Mouse (Mus musculus): ENCODE data around the gene Ddrgk1.
"Not testable (repeated sequence)": the region's sequence is repeated elsewhere in the genome, so short reads cannot be mapped to it uniquely, and the experiment has no call there.

The Ddrgk1 gene

GRCm38 (mm10) chr2:130653760-130654159 is 10.7 kb downstream of the Ddrgk1 start:
- DNase-seq (ENCODE audit: low read depth in 2 of 2, low spot score in 2 of 2): no peak

GRCm38 (mm10) chr2:130653303-130653702 is 11.2 kb downstream of the Ddrgk1 start:
- DNase-seq (ENCODE audit: low read depth in 2 of 2, low spot score in 2 of 2): no peak

GRCm38 (mm10) chr2:130649028-130649427 is 15.4 kb downstream of the Ddrgk1 start:
- not testable (repeated sequence) for DNase-seq (ENCODE audit: low read depth in 2 of 2, low spot score in 2 of 2)

- no peak for DNase-seq (ENCODE audit: low read depth in 2 of 2, low spot score in 2 of 2)
Measured at GRCm38 (mm10) chr2:130645198-130645597, 19.3 kb downstream of the Ddrgk1 start.

- DNase-seq (ENCODE audit: low read depth in 2 of 2, low spot score in 2 of 2): peak; percentile 74 to 78
Measured at GRCm38 (mm10) chr2:130642684-130643369, 21.6 kb downstream of the Ddrgk1 start, which contains the start of gene Lzts3. Gene Lzts3 (minus strand): TSS chr2:130642803.

GRCm38 (mm10) chr2:130642197-130642660 is 22.2 kb downstream of the Ddrgk1 start:
- DNase-seq (ENCODE audit: low read depth in 2 of 2, low spot score in 2 of 2): no peak

- DNase-seq (ENCODE audit: low read depth in 2 of 2, low spot score in 2 of 2): no peak
Measured at GRCm38 (mm10) chr2:130641351-130642025, 23.0 kb downstream of the Ddrgk1 start.

GRCm38 (mm10) chr2:130639276-130639675 is 25.2 kb downstream of the Ddrgk1 start:
- DNase-seq (ENCODE audit: low read depth in 2 of 2, low spot score in 2 of 2): no peak

GRCm38 (mm10) chr2:130638101-130638611 is 26.3 kb downstream of the Ddrgk1 start:
- no peak for DNase-seq (ENCODE audit: low read depth in 2 of 2, low spot score in 2 of 2)

GRCm38 (mm10) chr2:130635847-130636246 is 28.6 kb downstream of the Ddrgk1 start:
- DNase-seq (ENCODE audit: low read depth in 2 of 2, low spot score in 2 of 2): no peak

GRCm38 (mm10) chr2:130634739-130635411 is 29.6 kb downstream of the Ddrgk1 start:
- DNase-seq (ENCODE audit: low read depth in 2 of 2, low spot score in 2 of 2): peak in 1 of 2 experiments; percentile 26

GRCm38 (mm10) chr2:130634006-130634738 is 30.3 kb downstream of the Ddrgk1 start:
- no peak for DNase-seq (ENCODE audit: low read depth in 2 of 2, low spot score in 2 of 2)

GRCm38 (mm10) chr2:130632887-130633675 is 31.4 kb downstream of the Ddrgk1 start:
- DNase-seq (ENCODE audit: low read depth in 2 of 2, low spot score in 2 of 2): no peak

GRCm38 (mm10) chr2:130632416-130632815 is 32.0 kb downstream of the Ddrgk1 start:
- DNase-seq (ENCODE audit: low read depth in 2 of 2, low spot score in 2 of 2): no peak

GRCm38 (mm10) chr2:130629839-130630203 is 34.6 kb downstream of the Ddrgk1 start, which contains the start of the genes Fastkd5 and Ubox5:
Gene Fastkd5 (minus strand): TSS chr2:130630027.
Gene Ubox5 (minus strand): TSS chr2:130630038.
- peak; percentile 61 to 72 for DNase-seq (ENCODE audit: low read depth in 2 of 2, low spot score in 2 of 2)

GRCm38 (mm10) chr2:130629080-130629838 is 35.2 kb downstream of the Ddrgk1 start:
- no peak for DNase-seq (ENCODE audit: low read depth in 2 of 2, low spot score in 2 of 2)

- DNase-seq (ENCODE audit: low read depth in 2 of 2, low spot score in 2 of 2): no peak
Measured at GRCm38 (mm10) chr2:130628424-130628823, 36.0 kb downstream of the Ddrgk1 start.

- DNase-seq (ENCODE audit: low read depth in 2 of 2, low spot score in 2 of 2): no peak
Measured at GRCm38 (mm10) chr2:130618972-130619371, 45.5 kb downstream of the Ddrgk1 start.

GRCm38 (mm10) chr2:130613091-130613490 is 51.4 kb downstream of the Ddrgk1 start:
- peak in 1 of 2 experiments; percentile 18 for DNase-seq (ENCODE audit: low read depth in 2 of 2, low spot score in 2 of 2)
